Mouse (Mus musculus) left cerebral cortex, adult 11 months (tissue): ENCODE results near the gene Nufip1.
"Not testable (repeated sequence)": the region's sequence is repeated elsewhere in the genome, so short reads cannot be mapped to it uniquely, and the experiment has no call there.

Experiments
- DNase-seq: peaks from one replicate; pipeline ENCODE4 v3.0.0; 2022; ENCODE audit warnings: low spot score

Gene Nufip1

DNA sequence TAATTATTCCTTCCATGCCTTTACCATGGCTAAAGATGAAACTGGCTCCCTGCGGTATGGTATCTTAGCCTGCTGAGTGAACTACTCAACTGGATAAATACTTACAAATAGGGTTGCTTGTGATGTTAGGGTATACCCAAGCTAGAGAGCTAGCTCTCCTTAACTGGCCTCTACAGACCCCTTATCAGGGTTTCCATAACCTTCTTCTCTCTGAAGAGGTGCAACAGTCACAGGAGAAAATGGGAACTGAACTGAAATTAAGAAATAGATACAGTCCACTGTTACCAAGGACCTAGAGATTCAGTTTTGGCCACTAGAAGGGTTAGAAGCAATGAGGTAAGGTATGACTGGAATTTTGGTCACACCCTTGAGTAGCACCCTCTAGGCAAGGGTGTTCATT, 34.6 kb downstream of the Nufip1 start:
- no peak for DNase-seq

DNA sequence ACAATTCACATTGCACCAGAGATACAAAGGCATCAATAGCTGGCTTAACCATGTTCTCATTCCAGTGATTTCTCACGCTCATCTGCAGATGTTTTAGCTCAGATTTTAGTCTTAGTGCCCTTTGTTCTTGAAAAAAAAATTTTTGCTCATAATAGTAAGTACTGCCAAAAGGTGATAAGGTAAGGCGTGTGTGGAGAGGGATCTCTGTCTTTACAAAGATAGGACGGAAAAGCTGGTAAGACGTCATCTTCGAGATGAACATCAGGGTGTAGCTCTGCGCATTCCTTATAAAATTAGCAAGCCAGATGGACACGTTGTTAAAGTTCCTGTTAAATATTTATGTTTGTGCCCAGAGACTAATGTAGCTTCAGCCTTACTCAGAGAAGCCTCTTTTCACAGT, 35.2 kb downstream of the Nufip1 start:
- no peak for DNase-seq

DNA sequence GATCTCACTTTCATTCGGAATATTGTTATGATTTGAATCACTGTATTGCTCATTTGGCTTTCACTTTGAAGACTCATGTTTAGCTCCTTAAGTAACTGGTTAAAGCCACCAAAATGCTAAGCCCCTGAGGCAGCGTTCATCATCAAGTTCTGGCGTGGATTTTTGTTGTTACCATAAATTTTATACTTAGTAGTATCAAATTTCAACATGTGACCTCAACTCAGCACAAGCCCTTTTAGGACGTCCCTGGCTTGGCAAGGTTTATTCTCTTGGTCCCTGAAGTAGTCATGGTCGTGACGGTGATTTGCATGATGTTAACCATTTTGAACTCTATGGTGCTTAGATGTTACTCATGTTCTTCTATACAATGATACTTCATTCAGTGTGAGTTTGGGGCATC, 36.4 kb downstream of the Nufip1 start:
- DNase-seq: no peak

DNA sequence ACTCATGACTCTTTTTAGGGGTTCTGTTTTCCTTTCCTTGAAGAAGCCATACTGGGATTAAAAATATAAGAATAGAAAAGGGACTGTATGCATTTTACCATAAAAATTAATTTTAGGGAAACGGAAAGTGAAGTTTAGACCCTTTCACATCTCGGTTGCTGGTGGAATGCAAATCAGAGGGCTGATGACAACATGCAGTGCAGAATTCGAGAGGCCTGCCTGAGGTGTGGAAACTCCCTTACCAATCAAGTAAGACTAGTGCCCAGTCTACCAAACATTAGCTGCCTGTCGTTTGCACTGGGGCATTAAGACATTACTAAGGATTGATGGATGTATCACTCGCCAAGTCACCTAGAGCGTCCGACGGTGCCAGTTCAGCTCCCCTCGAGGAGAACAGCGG, 37.6 kb downstream of the Nufip1 start:
- no peak for DNase-seq

DNA sequence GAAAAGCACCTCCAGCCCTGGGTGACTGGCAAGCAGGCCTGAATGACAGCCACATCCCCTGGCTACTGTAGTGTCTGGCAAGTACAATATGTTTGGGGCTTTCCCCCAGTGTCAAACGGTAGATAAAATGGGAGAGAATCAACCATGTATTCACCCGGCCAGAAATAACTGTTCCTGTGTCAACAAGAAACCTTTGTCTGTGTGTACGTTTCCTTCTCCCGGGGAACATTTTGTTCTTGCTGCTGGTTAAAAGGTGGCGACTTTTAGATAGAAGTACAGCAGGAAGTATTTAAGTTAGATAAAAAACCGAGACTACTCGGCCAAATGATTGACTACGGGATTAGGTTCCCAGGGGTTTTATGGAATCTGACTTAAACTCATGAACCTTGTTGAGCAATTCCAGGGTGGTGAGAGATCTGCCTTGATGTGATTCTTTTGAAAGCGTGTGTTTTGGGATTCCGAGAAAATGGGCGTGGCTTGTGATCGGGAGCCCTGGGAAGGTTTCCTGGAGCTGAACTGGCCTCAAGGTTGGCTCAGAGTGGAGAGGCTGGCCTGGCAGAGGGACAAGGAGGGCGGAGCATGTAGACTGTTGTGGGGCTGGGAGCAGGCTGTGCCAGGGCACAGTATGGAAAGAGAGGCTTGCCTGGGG, 39.0 kb downstream of the Nufip1 start:
- DNase-seq: no peak

DNA sequence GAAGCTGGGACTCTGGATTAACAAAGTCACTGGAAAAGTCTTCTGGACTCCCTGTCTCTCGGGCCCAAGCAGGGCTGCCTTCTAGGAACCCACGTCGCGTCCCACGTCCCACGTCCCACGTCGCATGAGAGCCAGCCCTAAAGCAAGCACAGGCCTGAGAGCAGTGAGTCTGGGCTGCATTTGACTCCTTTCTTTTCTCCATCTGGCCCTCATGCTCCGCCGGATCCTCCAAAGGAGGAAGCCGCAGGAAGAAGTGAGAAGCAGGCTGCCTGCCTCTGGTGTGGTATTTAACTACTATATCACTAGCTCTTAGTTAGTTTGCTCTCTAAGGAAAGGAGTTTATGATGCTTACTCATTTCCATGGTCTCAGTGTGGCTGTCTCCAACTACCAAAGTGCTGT, 39.8 kb downstream of the Nufip1 start:
- DNase-seq: no peak

DNA sequence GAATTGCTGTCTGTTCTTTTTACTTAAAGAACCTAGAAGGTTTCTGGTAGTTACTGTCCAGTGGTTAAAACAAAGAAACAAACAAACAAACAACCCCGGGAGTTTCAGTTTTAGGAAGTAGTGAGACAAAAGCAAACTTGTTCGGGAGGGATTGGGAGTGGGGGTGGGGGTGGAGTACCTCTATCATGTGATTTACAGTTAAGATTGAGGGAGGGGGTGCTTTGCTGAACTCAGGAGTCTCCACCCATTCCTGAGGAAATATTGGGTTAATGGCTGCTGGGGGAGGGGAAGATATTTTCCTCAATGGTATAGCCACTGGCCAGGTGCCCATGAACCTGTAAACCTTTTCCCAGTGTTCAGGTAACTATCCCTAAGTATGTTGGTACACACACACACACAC, 40.3 kb downstream of the Nufip1 start:
- no peak for DNase-seq

DNA sequence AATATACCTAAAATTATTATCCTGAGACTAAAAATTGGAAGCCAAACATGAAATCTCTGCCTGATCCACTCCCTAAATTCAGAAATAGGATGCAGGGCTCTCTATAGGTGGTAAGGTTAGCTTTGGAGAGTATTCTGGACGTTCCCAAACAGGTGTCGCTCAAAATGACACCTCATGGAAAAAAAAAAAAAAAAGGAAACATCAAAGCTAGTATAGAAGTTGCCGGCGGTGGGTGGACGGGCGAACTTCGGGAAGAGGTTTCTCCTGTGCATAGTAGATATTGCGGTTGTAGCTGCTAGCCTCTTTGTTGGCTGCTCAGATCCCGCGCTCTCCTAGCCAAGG, 41.1 kb downstream of the Nufip1 start:
- DNase-seq: no peak

DNA sequence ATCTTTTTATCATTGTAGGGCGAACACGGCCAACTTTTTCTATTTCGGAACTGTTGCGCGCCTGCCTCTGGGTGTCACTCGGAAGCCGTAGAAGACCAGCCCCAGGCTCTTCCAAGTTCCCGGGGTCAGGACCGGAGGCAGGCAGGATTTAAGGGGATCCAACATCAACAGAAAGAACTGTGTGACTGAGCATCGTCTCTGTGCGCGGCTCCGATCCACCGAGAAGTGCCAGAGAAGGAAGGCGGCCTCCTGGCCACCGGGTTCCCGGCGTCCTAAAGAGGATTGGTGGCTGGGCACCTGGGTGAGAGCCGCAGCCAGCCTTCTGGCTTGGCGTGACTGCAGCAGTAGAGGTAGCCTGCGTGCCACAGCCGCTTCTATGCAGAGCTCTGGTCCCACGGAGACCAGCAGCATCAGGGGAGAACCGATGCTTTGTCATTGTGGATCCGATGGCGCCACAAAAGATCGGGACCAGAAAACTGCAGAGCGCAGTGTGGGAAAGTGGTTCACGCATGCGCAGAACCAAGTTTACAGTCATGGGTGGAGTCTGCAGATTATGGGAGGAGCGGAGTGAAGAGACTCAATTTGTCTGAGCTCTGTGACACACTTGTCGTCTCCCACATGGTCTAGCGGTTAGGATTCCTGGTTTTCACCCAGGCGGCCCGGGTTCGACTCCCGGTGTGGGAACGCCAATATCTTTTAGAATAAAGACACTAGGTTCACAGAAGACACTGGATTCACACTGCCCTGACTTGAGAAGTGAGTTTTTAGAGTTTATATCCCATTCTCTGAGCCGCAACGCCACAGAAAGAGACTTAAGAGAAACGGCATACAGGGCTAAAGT, 41.7 kb downstream of the Nufip1 start:
- DNase-seq: peak; percentile 94

DNA sequence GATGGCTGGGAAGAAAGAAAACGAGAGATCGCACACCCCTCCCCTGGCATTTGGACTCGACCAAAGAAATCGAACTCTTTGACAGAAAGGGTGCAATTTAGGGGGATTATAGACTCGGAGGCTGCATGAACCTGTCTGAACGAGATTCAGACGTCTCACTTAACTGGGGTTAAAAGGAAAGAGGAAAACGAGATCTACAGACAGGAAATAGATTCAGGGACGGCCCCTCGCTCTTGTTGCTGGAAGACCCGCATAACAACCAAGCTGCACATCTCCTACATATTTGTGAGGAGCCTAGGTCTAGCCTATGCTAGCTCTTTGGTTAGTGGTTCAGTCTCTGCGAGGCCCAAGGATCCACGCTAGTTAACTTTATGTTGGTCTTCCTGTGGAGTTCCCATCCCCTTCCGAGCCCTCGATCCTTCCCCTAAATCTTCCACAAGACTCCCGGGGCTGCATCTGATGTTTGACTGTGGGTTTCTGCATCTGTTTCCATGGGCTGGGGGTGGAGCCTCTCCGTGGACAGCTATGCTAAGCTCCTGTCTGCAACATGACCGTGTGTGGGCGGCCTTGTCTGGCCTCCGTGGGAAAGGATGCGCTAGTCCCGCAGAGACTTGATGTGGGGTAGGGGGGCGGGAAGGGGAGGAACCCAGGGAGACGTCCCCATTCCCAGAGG, 42.4 kb downstream of the Nufip1 start:
- no peak for DNase-seq

DNA sequence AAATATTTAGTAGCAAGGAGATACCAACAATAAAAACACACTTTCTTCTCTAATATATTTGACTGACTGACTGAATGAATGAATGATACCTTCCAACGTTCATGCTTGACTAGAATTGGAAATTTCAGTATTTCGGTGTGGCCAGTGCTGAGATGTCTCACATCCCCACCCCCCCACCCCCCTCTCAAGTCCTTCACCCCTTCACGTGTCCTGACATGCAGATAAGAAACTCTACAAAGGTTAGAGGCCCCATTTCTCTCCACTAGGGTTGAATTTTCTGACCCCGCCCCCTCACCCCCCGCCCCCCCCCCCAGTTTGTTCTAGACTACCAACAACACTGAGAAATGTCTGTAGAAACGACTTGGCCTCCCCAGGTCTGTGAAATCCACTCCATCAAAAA, 43.1 kb downstream of the Nufip1 start:
- DNase-seq: no peak

DNA sequence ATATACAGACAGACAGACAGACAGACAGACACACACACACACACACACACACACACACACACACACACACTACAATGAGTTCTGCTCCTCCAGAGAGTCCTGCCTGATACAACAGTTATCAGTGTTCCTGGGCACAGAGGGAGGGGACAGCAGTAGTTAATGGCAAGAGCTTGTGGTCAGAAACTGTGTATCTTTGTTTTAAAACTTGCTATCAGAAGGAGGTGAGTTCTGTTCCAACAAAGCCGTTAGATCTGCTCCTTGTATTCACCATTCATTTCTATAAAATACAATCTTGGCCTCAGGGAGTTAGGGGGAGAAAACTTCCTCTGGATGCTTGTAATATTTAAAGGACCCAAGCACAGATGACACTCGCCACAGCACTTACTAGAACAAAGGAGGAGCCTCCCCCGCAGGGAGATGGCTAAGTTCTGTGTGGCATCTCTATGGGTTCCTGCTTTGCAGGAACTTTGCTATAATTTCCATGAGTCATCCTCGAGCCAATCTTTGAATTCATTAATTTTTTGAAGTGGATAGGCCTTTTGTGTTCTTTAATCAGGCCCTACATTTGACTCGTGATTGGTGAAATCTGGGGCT, 47.6 kb downstream of the Nufip1 start:
- DNase-seq: no peak

DNA sequence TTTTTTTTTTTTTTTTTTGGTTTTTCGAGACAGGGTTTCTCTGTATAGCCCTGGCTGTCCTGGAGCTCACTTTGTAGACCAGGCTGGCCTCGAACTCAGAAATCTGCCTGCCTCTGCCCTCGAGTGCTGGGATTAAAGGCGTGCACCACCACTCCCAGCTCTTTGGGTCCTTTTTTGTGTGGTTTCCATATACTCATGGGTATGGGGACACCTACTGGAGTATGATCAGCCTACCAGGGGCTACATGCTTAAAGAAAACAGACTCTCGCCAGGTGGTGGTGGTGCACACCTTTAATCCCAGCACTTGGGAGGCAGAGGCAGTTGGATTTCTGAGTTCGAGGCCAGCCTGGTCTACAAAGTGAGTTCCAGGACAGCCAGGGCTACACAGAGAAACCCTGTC, 49.9 kb downstream of the Nufip1 start:
- DNase-seq: not testable (repeated sequence)

DNA sequence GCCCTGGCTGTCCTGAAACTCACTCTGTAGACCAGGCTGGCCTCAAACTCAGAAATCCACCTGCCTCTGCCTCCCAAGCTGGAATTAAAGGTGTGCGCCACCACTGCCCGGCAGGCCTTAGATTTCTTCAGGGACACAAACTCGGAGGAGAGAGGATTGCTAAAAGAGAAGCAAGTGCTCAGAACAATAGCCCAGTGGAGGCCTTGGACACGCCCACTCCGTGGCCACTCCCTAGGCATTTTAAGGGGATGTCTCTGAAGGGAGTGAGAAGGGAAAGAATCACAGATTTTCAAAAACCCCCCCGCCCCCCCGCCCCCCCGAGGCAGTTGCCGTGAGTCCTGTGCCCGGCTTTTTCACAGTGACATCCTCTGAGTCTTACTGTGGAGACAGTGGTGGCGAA, 53.5 kb downstream of the Nufip1 start:
- no peak for DNase-seq

DNA sequence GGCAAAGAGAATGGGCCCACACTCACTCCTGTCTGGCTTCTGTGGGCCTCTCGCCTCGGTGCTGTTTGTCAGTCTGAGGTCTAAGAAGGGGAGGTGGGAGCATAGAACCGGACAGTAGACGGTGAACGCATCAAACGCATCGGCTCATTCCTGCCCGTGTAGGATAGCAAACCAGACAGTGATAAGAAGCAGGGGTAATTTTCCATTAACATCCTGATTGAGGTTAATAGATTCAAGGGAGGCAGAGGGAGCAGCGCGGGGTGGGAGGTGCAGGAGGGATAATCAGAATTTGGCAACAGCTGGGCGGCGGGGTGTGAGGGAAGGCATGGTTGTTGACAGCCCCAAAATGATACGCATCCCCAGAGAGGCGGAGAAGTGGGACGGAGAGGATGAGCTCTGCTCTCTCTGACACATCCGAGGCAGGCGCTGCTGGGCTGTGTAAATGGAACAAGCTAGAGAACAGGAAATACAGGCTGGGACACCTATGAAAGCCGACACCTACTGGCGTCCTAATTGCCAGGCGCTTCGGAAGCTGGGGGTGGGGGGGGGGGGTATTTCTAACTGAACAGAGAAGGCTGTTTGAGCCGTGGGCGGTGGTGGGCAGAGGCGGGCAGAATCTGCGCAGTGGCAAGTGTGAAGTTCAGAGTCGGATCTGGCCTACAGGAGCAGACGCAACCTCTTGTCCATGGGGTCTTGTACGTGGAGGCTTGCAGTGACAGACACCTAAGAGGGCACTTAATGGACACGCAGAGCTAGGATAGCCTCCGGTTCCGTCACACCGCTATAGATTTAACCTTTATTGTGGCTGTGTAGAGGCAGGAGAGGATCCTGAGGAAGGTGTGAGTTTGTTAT, 54.4 kb downstream of the Nufip1 start:
- DNase-seq: no peak

DNA sequence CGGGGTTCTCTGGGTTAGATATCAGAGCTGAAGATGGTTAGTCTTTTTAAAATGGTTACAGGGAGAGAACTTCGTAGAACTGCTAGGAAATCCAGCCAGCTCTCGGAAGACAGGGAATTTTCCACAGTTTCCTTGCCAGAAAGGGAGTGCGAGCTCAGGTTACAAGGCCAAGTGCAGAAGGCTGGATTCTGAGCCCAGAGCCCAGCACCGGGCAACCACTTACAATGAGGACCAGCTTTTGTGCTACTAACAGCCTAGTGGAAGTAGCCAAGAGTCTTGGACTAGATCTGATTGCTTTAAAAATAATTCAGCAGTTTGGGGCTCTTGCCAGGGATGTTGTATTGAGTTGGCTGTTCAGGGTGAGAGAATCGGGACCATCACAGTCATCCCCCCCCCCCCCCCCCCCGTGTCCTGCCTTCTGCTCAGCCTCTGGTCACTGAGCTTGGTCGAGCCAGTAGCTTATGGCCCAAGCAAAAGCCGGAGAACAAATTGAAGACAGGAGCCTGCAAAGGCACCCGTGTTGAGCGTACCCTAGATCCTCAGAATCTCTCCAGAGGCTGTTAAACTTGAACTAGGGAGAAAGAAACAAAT, 59.3 kb downstream of the Nufip1 start:
- DNase-seq: no peak

DNA sequence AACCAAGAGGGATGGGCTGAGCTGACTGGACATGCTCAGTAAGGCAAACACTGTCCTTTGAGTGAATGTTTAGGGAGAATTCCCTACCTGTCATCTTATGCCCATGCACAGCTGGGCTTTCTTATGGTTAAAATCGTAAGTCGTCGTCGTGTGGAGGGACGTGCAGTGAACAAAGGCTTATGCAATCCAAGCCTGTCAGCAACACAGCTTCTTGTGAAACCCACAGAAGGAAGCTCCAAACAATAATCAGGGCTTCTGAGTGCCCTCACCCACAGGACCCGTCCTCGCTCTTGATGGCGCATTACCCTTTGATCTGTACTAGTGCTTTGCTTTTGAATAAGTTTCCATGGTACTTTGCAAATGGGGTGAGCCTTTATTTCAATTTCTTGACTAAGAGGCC, 60.6 kb downstream of the Nufip1 start:
- no peak for DNase-seq

DNA sequence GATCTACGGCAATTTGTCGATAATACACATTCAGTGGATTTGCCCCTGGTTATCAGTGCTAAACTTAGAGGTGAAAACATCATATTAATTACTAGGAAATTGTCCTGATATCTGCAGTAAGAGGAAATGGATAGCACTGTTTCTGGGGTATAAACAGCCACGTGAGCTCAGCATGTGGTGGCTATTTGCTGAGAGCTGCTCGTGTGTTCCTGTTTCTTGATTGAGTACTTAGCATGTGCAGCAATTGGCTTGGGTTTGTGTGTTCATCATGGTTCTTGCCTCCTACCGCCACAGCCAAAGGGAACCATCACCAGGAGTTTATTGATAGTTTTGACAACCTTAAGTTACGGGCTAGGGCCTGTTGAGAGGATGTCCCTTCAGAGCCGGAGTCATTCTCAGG, 63.6 kb downstream of the Nufip1 start:
- DNase-seq: no peak

DNA sequence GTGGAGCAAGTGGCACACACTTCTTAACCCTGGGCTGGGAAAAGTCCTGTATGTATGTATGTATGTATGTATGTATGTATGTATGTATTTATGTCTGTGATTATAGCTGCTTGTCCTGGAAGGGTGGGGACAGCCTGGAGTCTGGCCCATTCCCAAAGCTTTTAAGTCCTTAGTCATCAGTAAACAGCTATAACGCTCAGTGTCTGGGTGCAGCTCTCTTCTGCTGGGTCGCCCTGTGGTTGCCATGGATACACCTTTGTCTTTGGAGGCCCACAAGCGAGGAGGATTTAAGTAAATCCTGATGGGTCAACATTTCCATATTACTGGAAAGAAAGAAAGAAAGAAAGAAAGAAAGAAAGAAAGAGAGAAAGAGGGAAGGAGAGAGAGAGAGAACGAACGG, 65.1 kb downstream of the Nufip1 start:
- no peak for DNase-seq

DNA sequence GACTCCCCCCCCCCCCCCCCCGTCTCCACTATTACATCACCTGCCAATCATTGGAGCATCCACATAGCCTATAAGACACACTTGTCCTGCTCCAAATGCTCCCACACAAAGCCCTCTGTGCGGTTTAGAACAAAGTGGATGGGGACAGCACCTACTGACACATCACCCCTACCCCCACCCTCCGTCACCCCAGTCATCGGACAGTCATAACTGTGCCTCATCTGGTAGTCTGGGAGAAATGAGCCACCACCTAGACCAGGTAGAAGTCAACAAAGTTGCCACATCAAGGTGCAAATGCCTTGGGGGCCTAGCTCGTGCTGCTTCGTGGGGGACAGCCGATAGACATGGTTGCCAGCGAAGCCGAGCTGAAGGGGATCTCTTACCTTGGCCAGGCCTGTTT, 66.5 kb downstream of the Nufip1 start:
- DNase-seq: no peak

DNA sequence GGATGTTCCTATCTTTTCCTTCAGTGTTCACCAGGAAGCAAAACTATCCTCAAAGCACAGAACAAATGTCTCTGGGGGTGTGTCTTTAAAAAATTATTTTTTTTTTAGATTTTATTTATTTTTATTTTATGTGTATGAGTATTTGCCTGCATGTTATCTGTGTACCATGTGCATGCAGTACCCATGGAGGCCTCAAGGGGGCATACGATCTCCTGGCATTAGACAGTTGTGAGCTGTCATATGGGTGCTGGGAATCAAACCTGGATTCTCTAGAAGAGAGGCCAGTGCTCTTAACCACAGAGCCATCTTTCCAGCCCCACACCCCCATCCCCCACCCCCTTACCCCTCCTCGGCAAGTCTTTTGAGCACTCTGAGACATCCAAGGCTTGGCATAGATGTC, 67.8 kb downstream of the Nufip1 start:
- DNase-seq: no peak

DNA sequence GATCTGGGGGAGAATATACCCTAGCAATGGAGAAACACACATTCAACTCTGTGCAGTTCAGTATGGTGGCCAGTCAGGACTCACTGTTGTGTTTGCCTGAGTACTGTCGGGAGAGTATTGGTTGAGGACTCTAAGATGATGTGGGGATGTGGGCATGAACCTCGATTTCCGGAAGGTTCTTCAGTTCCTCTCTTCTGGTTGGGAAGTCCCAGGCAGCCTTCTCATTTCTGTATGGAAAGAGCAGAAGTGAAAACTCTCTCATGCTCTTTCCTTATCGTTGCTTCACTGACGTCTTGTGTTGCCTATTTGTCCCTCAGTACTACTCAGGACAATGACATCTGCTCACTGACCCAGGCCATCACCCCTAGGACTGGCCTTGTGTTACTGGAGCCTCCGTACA, 68.7 kb downstream of the Nufip1 start:
- DNase-seq: no peak
